Mouse (Mus musculus) thymus, adult 18-20 months (tissue): ENCODE measurements around the gene Dgkq.
"Not testable (repeated sequence)": the region's sequence is repeated elsewhere in the genome, so short reads cannot be mapped to it uniquely, and the experiment has no call there.

Experiments
- DNase-seq, 2 experiments: peaks; one replicate each; pipeline ENCODE4 v3.0.0; 2022; ENCODE audit warnings: mixed read lengths in 2 of 2

Dgkq gene

GRCm38 (mm10) chr5:108653341-108653740 lies 16.1 kb downstream of the Dgkq start:
- DNase-seq, result no peak

DNA sequence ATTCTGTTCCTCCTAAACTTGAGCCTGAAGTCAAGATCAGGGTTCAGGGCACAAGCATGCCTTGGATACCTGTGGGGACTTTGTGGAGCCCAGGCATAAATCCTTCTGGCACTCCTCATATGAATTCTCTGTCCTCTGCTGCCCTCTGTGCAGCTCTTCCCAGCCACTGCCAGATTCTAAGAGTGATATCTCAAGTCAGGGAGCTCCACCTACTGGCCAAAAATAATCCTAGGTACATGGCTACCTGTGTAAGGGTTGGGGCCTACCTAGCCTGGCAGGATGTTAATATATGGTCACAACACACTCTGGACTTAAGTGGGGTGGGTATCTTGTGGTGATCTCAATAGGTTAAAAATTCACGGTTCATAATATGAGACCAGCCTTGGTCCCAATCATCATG lies 17.6 kb downstream of the Dgkq start:
- DNase-seq, result no peak

GRCm38 (mm10) chr5:108651136-108651720 lies 18.2 kb downstream of the Dgkq start:
- no peak for DNase-seq

DNA sequence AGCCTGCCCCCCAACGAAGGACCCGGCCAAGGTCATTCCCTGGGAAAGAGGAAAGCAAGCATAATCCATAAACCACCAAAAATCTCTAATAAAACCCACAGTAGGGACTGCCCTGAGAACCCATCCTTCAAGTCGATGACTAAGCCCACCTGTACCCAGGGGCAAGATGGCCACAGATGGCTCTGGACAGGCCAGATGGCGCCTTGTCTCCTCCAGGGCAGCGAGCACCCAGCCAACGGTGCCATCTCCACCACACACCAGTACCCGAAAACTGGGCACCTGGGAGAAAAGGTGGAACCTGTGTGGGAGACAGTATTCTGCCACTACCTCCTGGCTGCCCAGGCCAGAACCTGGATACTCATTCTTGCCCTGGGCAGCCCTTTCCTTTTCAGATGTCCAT lies 19.1 kb downstream of the Dgkq start:
- no peak for DNase-seq

- no peak for DNase-seq
These were observed 20.4 kb downstream of the Dgkq start for GRCm38 (mm10) chr5:108648937-108649576.

DNA sequence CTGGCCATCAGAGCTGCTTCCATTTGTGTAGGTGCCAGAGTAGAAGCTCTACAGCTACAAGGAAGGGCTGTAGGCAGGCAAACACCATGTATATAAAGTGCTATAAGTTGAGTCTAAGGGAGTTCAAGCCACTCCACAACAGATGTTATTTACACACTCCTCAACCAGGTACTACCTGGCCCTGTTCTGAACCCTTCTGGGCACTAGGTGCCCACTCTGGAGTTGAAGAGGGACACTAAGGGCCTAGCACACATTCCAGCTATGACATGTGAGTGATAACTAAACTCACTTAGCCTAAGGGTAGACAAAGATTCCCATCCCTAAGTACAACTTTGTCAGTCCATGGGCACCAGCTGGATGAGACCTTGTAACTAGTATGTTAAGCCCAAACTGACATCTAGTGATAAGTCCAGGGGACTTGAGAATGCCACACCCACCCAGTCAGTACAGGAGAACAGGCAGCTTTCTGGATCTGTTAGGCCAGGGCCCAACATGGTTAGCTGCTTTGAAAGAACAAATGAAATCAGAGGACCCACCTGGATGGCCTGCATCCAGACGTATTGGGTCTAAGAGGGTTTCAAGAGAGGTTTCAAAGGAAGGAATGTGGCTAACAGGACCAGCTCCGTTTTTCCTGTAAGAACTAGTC lies 21.5 kb downstream of the Dgkq start:
- DNase-seq, result no peak

DNA sequence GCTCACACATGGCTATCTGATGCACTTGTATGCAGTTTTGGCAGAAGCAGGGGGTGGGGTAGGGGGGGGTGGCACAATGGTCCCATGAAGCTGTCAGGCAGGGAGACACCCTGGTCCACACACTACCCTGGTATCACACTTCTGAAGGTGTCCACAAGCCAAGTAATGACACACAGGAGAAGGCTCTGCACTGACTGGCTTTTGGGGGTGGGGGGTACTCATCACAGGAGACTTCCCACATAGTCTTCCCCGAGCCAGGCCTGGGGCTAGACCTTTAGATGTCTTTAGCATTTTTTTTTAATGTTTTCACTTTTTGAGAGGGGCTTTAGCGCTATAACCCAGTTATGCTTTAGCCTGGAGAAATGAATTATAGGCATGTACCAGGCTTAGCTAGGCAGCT lies 22.2 kb downstream of the Dgkq start:
- no peak for DNase-seq

DNA sequence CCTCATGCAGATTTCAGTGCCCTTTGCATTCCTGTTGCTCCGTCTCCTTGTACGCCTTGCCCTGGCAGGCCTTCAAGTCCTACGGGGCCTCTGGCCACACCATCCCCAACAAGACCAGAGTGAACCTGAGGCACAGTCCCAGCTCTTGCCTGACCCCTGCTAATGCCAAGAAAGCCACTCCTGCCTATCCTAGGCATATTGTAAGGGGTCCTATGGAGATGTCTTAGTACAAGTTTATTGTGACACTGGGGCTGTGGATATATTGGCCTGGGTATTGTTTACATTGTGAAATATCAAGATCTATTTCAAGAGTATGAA lies 23.2 kb downstream of the Dgkq start:
- DNase-seq, result no peak

- no peak for DNase-seq
These were observed 23.7 kb downstream of the Dgkq start for GRCm38 (mm10) chr5:108645651-108646342.

- no peak for DNase-seq
These were observed 25.8 kb downstream of the Dgkq start for GRCm38 (mm10) chr5:108643674-108644073.

DNA sequence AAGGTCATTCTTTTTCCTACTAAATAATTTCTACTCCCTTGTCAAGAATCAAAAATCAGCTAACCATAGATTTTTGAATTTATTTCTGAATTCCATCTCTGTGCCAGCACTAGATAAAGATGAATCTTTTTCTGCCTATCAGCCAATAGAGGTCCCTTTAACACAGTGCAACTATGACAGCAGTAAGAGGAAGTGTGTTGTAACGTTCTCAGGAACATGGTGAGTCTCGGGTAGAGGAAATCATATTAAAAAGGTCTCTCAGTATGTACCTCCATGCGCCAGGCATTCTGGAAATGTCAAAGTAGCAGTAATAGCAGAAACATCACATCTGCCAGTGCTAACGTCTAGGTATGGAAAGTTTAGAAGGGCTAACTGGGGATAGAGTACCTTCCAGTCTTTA lies 33.3 kb downstream of the Dgkq start:
- DNase-seq, result no peak

DNA sequence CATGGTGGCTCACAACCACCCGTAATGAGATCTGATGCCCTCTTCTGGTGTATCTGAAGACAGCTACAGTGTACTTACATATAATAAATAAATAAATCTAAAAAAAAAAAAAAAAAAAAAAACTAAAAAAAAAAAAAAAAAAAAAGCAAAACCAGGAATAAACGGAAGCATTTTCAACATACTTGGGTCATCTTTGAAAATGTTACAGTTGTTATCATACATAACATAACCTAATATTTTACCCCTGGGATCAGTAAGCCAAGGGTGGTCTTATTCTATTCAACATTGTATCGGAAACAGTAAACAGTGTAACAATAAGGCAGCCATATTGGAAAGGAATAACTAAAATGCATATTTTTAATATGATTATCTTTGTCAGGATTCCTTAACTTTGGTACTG lies 35.4 kb downstream of the Dgkq start:
- DNase-seq, result not testable (repeated sequence)

DNA sequence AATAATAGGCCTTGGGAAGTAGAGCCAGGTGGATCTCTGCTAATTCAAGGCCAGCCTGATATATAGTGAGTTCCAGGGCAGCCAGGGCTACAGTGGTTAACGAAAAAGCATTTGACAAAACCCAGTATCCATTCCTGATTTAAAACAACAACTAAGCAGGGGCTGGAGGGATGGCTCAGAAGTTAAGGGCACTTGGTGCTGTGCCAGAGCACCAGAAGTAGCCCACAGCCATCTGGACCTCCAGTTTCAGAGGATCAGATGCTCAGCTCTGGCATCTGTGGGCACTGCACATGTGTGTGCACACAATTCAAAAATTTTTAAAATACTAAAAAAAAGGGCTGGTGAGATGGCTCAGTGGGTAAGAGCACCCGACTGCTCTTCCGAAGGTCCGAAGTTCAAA lies 35.8 kb downstream of the Dgkq start:
- DNase-seq, result no peak

DNA sequence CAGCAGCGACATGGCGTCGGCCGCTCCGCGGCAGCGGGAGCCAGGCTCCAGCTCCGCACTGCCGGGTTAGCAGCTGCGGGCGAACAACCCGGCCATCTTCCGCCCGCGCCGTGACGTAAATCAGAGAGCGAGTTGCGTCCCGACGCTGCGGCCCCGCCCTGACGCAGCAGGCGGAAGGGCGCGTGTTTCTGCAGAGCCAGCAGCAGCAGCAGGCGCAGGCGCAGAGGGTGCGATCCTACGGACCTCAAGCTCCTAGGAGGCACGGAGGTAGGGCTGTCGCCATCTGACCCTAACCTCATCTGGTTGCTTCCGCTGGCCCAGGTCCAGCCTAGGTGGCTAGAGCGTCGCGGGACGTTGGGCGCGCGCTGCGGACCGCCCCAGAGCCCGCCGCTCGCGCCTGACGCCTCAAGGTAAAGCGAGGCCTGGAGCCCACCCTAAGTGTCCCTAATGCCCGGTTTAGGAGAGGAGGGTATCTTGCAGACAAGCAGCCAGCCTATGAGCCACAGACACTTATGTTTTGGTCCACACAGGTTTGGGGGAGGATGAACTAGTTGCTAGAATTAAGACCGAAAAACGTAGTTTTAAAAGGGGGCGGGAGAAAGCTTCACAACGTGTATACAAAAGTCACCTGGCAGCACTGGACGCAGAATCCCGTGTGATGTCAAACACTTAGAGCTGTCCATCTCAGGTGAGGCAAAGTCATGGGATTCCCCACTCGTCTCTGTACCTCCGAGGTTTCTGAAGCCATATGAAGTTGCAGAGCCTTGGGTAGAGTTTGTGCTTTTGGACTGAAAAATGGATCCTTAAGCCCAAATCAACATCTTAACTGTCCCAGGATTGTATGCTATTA lies 39.6 kb downstream of the Dgkq start, which contains the start of the genes Gak and Tmem175:
Gene Gak (minus strand): TSS at position 122 of the 850 bp plus-strand sequence.
Gene Tmem175 (plus strand): TSS at position 137 of the 850 bp plus-strand sequence.
- DNase-seq, result peak; percentile 88 to 89

- DNase-seq, result peak in 1 of 2 experiments; percentile 15
These were observed 40.4 kb downstream of the Dgkq start for GRCm38 (mm10) chr5:108628891-108629633.

- DNase-seq, result no peak
These were observed 43.3 kb downstream of the Dgkq start for GRCm38 (mm10) chr5:108626050-108626660.

GRCm38 (mm10) chr5:108621870-108622269 lies 47.6 kb downstream of the Dgkq start:
- no peak for DNase-seq

GRCm38 (mm10) chr5:108610426-108610825 lies 59.0 kb downstream of the Dgkq start:
- no peak for DNase-seq

- no peak for DNase-seq
These were observed 66.9 kb downstream of the Dgkq start for GRCm38 (mm10) chr5:108602537-108602936.

DNA sequence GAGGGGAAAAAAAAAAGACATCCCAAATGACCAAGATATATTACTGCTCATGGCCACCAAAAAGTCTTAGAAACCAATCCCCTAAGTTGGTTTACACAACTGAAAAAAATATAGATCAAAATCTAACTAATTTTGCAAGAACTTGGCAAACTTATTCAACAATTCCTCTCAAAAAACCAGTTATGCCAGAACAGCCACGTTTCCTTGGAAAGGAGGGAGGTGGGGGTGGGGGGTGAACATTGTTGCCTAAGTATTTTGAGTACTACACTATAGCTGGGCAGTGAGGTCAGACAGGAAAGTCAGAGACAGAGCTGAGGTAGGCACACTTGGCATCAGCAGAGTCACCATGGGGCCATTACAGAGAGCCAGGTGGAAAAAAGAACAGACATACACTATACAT lies 69.5 kb downstream of the Dgkq start:
- DNase-seq, result no peak
